Mouse (Mus musculus): ENCODE results near the gene Ttc3. TPM values are rescaled to one million over a fixed set of nuclear protein-coding genes. Genes with fewer than 3 reads are reported as not detected.

Gene Ttc3
- polyA plus RNA-seq, 1 experiment from 2014 or later, result 29.6 TPM

GRCm38 (mm10) chr16:94360578-94361350, 9.7 kb upstream of the Ttc3 start:
- DNase-seq (no peak), ATAC-seq (ENCODE audit: low read depth) (no peak)
- Histone ChIP-seq H3K9me3 (replicated peaks) (no peaks in the 10 kb centered on the region), H3K4me2 (no peak overlapping the region), H3K9ac (no peak overlapping the region), H3K36me3 (no peaks in the 10 kb centered on the region; the same call in 1 of the 2 replicates), H3K4me1 (replicated peaks) (peaks cover 17% of the 10 kb centered on the region), H3K27ac (no peak overlapping the region), H3K27me3 (no peaks in the 10 kb centered on the region), H3K4me3 (replicated peaks) (no peak overlapping the region)
- 68% methylated on average over 13 of the region's 13 CpGs for WGBS (ENCODE audit: insufficient replicate concordance)

- Histone ChIP-seq H3K4me1 (replicated peaks) (peaks cover 17% of the 10 kb centered on the region), H3K9ac (no peak overlapping the region), H3K4me3 (replicated peaks) (no peak overlapping the region), H3K9me3 (replicated peaks) (no peaks in the 10 kb centered on the region), H3K36me3 (no peaks in the 10 kb centered on the region; the same call in 1 of the 2 replicates), H3K27me3 (no peaks in the 10 kb centered on the region), H3K27ac (no peak overlapping the region), H3K4me2 (no peak overlapping the region)
- ATAC-seq (ENCODE audit: low read depth) (no peak), DNase-seq (no peak)
- 35% methylated on average over 10 of the region's 10 CpGs for WGBS (ENCODE audit: insufficient replicate concordance)
Measured at GRCm38 (mm10) chr16:94362174-94362873, 8.1 kb upstream of the Ttc3 start.

GRCm38 (mm10) chr16:94363814-94364213, 6.6 kb upstream of the Ttc3 start:
- H3K4me2 ChIP-seq, result no peak overlapping the region
- no peak overlapping the region for H3K4me3 ChIP-seq (replicated peaks)
- ATAC-seq (ENCODE audit: low read depth), result no peak
- no peaks in the 10 kb centered on the region for H3K27me3 ChIP-seq
- H3K27ac ChIP-seq, result no peak overlapping the region
- peaks cover 10% of the 10 kb centered on the region; the same call in 1 of the 2 replicates for H3K4me1 ChIP-seq (replicated peaks)
- no peaks in the 10 kb centered on the region; the same call in 1 of the 2 replicates for H3K36me3 ChIP-seq
- no peak overlapping the region for H3K9ac ChIP-seq
- no peaks in the 10 kb centered on the region for H3K9me3 ChIP-seq (replicated peaks)
- DNase-seq, result no peak
- 59% methylated on average over 4 of the region's 4 CpGs for WGBS (ENCODE audit: insufficient replicate concordance)

- Histone ChIP-seq H3K27ac (no peak overlapping the region), H3K4me1 (replicated peaks) (peaks cover 24% of the 10 kb centered on the region), H3K36me3 (no peaks in the 10 kb centered on the region; the same call in 1 of the 2 replicates), H3K4me3 (replicated peaks) (no peak overlapping the region), H3K4me2 (no peak overlapping the region), H3K27me3 (no peaks in the 10 kb centered on the region), H3K9me3 (replicated peaks) (no peaks in the 10 kb centered on the region), H3K9ac (no peak overlapping the region)
- WGBS (ENCODE audit: insufficient replicate concordance), result 75% methylated on average over 3 of the region's 3 CpGs
- DNase-seq (no peak), ATAC-seq (ENCODE audit: low read depth) (no peak)
Measured at GRCm38 (mm10) chr16:94365435-94365834, 5.0 kb upstream of the Ttc3 start.

GRCm38 (mm10) chr16:94369596-94370172, 734 bp upstream of the Ttc3 start:
- Histone ChIP-seq H3K4me2 (peak overlapping the region; percentile 98), H3K27ac (peak overlapping the region; percentile 83), H3K4me1 (replicated peaks) (peaks cover 32% of the 10 kb centered on the region), H3K9me3 (replicated peaks) (no peaks in the 10 kb centered on the region), H3K27me3 (no peaks in the 10 kb centered on the region), H3K9ac (peak overlapping the region; percentile 84), H3K4me3 (replicated peaks) (peak overlapping the region; percentile 81), H3K36me3 (no peaks in the 10 kb centered on the region; the same call in 1 of the 2 replicates)
- ATAC-seq (ENCODE audit: low read depth), result no peak
- 7% methylated on average over 6 of the region's 6 CpGs for WGBS (ENCODE audit: insufficient replicate concordance)
- DNase-seq, result no peak

GRCm38 (mm10) chr16:94370915-94371300, 490 bp downstream of the Ttc3 start:
- Histone ChIP-seq H3K4me2 (peak overlapping the region; percentile 98), H3K27ac (peak overlapping the region; percentile 83), H3K9me3 (replicated peaks) (no peaks in the 10 kb centered on the region), H3K36me3 (no peaks in the 10 kb centered on the region), H3K9ac (peak overlapping the region; percentile 84), H3K4me3 (replicated peaks) (peak overlapping the region; percentile 81), H3K27me3 (no peaks in the 10 kb centered on the region), H3K4me1 (replicated peaks) (peaks cover 35% of the 10 kb centered on the region)
- WGBS (ENCODE audit: insufficient replicate concordance), result under 1% methylated on average over 43 of the region's 43 CpGs
- DNase-seq (peak; percentile 51), ATAC-seq (ENCODE audit: low read depth) (peak; percentile 82)

- H3K4me1 ChIP-seq (replicated peaks), result peaks cover 35% of the 10 kb centered on the region
- H3K27me3 ChIP-seq, result no peaks in the 10 kb centered on the region
- peak within 1 kb of the TSS; percentile 83 for H3K27ac ChIP-seq
- peak within 1 kb of the TSS; percentile 98 for H3K4me2 ChIP-seq
- no peaks in the 10 kb centered on the region for H3K36me3 ChIP-seq
- ATAC-seq (ENCODE audit: low read depth), result peak; percentile 66
- H3K4me3 ChIP-seq (replicated peaks), result peak within 1 kb of the TSS; percentile 81
- no peaks in the 10 kb centered on the region for H3K9me3 ChIP-seq (replicated peaks)
- WGBS (ENCODE audit: insufficient replicate concordance), result under 1% methylated on average over 41 of the region's 43 CpGs
- DNase-seq, result peak; percentile 32
- peak within 1 kb of the TSS; percentile 84 for H3K9ac ChIP-seq
Measured at GRCm38 (mm10) chr16:94371301-94371931, 998 bp downstream of the Ttc3 start, which contains the start of gene Pigp. TSS of gene Pigp (minus strand) at chr16:94371842.

GRCm38 (mm10) chr16:94379386-94379785, 9.0 kb downstream of the Ttc3 start:
- H3K4me1 ChIP-seq (replicated peaks), result peaks cover 9% of the 10 kb centered on the region; the same call in 1 of the 2 replicates
- no peaks in the 10 kb centered on the region for H3K36me3 ChIP-seq
- WGBS (ENCODE audit: insufficient replicate concordance), result 42% methylated on average over 1 of the region's 1 CpGs
- no peaks in the 10 kb centered on the region for H3K27me3 ChIP-seq
- no peak overlapping the region for H3K27ac ChIP-seq
- H3K9ac ChIP-seq, result no peak overlapping the region
- no peak for DNase-seq
- no peak overlapping the region for H3K4me3 ChIP-seq (replicated peaks)
- no peak overlapping the region for H3K4me2 ChIP-seq
- H3K9me3 ChIP-seq (replicated peaks), result no peaks in the 10 kb centered on the region
- no peak for ATAC-seq (ENCODE audit: low read depth)

GRCm38 (mm10) chr16:94383277-94383676, 12.9 kb downstream of the Ttc3 start:
- no peak for DNase-seq
- H3K4me3 ChIP-seq (replicated peaks), result no peak overlapping the region
- no peak overlapping the region for H3K27ac ChIP-seq
- 83% methylated on average over 3 of the region's 3 CpGs for WGBS (ENCODE audit: insufficient replicate concordance)
- H3K9me3 ChIP-seq (replicated peaks), result no peaks in the 10 kb centered on the region
- no peaks in the 10 kb centered on the region for H3K27me3 ChIP-seq
- H3K4me1 ChIP-seq (replicated peaks), result peaks cover 4% of the 10 kb centered on the region; the same call in 1 of the 2 replicates
- peaks cover 4% of the 10 kb centered on the region; the same call in 1 of the 2 replicates for H3K36me3 ChIP-seq
- H3K9ac ChIP-seq, result no peak overlapping the region
- no peak for ATAC-seq (ENCODE audit: low read depth)
- no peak overlapping the region for H3K4me2 ChIP-seq

GRCm38 (mm10) chr16:94387690-94388089, 17.3 kb downstream of the Ttc3 start:
- Histone ChIP-seq H3K9me3 (replicated peaks) (no peaks in the 10 kb centered on the region), H3K4me2 (no peak overlapping the region), H3K36me3 (peaks cover 4% of the 10 kb centered on the region; the same call in 1 of the 2 replicates), H3K4me3 (replicated peaks) (no peak overlapping the region), H3K27ac (no peak overlapping the region), H3K27me3 (no peaks in the 10 kb centered on the region), H3K4me1 (replicated peaks) (no peaks in the 10 kb centered on the region), H3K9ac (no peak overlapping the region)
- no peak for ATAC-seq (ENCODE audit: low read depth)
- DNase-seq, result no peak
- 80% methylated on average over 7 of the region's 7 CpGs for WGBS (ENCODE audit: insufficient replicate concordance)

GRCm38 (mm10) chr16:94392299-94392698, 21.9 kb downstream of the Ttc3 start:
- H3K9me3 ChIP-seq (replicated peaks), result no peaks in the 10 kb centered on the region
- no peak overlapping the region for H3K9ac ChIP-seq
- H3K4me2 ChIP-seq, result no peak overlapping the region
- H3K27me3 ChIP-seq, result no peaks in the 10 kb centered on the region
- no peak overlapping the region for H3K4me3 ChIP-seq (replicated peaks)
- H3K36me3 ChIP-seq, result peaks cover 21% of the 10 kb centered on the region
- ATAC-seq (ENCODE audit: low read depth) (no peak), DNase-seq (no peak)
- no peak overlapping the region for H3K27ac ChIP-seq
- 0 out of 2 replicates have a peak, but pooled peaks cover 2% of the 10 kb centered on the region for H3K4me1 ChIP-seq (replicated peaks)
- WGBS (ENCODE audit: insufficient replicate concordance), result 77% methylated on average over 4 of the region's 4 CpGs
